Mouse (Mus musculus) MEL (cell line): ENCODE results near the gene Olfr748. TPM values are rescaled to one million over a fixed set of nuclear protein-coding genes. Genes with fewer than 3 reads are reported as not detected.

Source experiments
- DNase-seq: peaks from one replicate; pipeline ENCODE4 v3.0.0; 2011; ENCODE audit warnings: low read depth, low spot score
- H3K27ac ChIP-seq: 2 replicates; pipeline ENCODE4 v1.5.1; 2012; ENCODE audit warnings: low read depth, mild to moderate bottlenecking, control low read depth, low read length, moderate library complexity; ENCODE audit not compliant: control insufficient read depth
- H3K27me3 ChIP-seq, 2 experiments: fragments of 150-350 bp in 1 of 2; sonication (generic) in 1 of 2; 2 replicates each; pipeline ENCODE4 v1.6.1; 2012; ENCODE audit warnings: low read length in 2 of 2, mild to moderate bottlenecking in 2 of 2, improper control_type of control experiment in 1 of 2, moderate library complexity in 1 of 2; ENCODE audit not compliant: insufficient read depth in 2 of 2, control insufficient read depth in 1 of 2
- H3K36me3 ChIP-seq, 2 experiments: 2 replicates each; pipeline ENCODE4 v1.6.1; 2012 to 2014; ENCODE audit warnings: low read length in 2 of 2, improper control_type of control experiment in 1 of 2, inconsistent platforms in 1 of 2, mild to moderate bottlenecking in 1 of 2; ENCODE audit not compliant: insufficient read depth in 2 of 2, control insufficient read depth in 1 of 2
- H3K4me1 ChIP-seq, 2 experiments: fragments of 150-350 bp in 1 of 2; sonication (generic) in 1 of 2; 2 replicates each; pipeline ENCODE4 v1.6.1; 2012; ENCODE audit warnings: low read length in 2 of 2, improper control_type of control experiment in 1 of 2, mild to moderate bottlenecking in 1 of 2; ENCODE audit not compliant: insufficient read depth in 2 of 2, control insufficient read depth in 1 of 2
- H3K4me3 ChIP-seq, 2 experiments: fragments of 150-350 bp in 1 of 2; sonication (generic) in 1 of 2; 2 replicates each; pipeline ENCODE4 v1.5.1; 2012; ENCODE audit warnings: low read depth in 2 of 2, low read length in 2 of 2, mild to moderate bottlenecking in 2 of 2, moderate library complexity in 2 of 2, control low read depth in 1 of 2, improper control_type of control experiment in 1 of 2; ENCODE audit not compliant: control insufficient read depth in 1 of 2, insufficient read depth in 1 of 2
- H3K79me2 ChIP-seq: 2 replicates; pipeline ENCODE4 v1.6.1; 2012; ENCODE audit warnings: mild to moderate bottlenecking, low read length, moderate library complexity; ENCODE audit not compliant: control insufficient read depth, poor library complexity, insufficient read depth
- H3K9ac ChIP-seq: 2 replicates; pipeline ENCODE4 v1.6.1; 2012; ENCODE audit warnings: low read depth, mild to moderate bottlenecking, control low read depth, low read length, moderate library complexity; ENCODE audit not compliant: control insufficient read depth, poor library complexity, severe bottlenecking
- H3K9me3 ChIP-seq: fragments of 150-350 bp; sonication (generic); replicated peaks from 2 replicates; pipeline ENCODE4 v1.6.1; 2012; ENCODE audit warnings: mild to moderate bottlenecking, low read length, improper control_type of control experiment, moderate library complexity; ENCODE audit not compliant: insufficient read depth
- BHLHE40 ChIP-seq: IDR thresholded peaks from 2 replicates; pipeline ENCODE4 v1.6.1; 2012; ENCODE audit warnings: low read depth, mild to moderate bottlenecking, inconsistent platforms, low read length, improper control_type of control experiment, borderline replicate concordance
- CHD1 ChIP-seq: IDR thresholded peaks from 2 replicates; pipeline ENCODE4 v1.6.1; 2012; ENCODE audit warnings: low read depth, mild to moderate bottlenecking, inconsistent platforms, low read length, improper control_type of control experiment
- CHD2 ChIP-seq: IDR thresholded peaks from 2 replicates; pipeline ENCODE4 v1.6.1; 2011; ENCODE audit warnings: low read length, improper control_type of control experiment
- E2F4 ChIP-seq: IDR thresholded peaks from 2 replicates; pipeline ENCODE4 v1.6.1; 2011; ENCODE audit warnings: low read depth, low read length, improper control_type of control experiment, borderline replicate concordance
- ELF1 ChIP-seq: IDR thresholded peaks from 2 replicates; pipeline ENCODE4 v1.6.1; 2014; ENCODE audit warnings: low read depth, mild to moderate bottlenecking, inconsistent platforms, low read length, improper control_type of control experiment, moderate library complexity
- ETS1 ChIP-seq: IDR thresholded peaks from 2 replicates; pipeline ENCODE4 v1.6.1; 2012; ENCODE audit warnings: low read depth, mild to moderate bottlenecking, inconsistent platforms, low read length, improper control_type of control experiment, moderate library complexity
- GABPA ChIP-seq: IDR thresholded peaks from 2 replicates; pipeline ENCODE4 v1.6.1; 2012; ENCODE audit warnings: low read depth, mild to moderate bottlenecking, inconsistent platforms, low read length, improper control_type of control experiment, moderate library complexity
- GATA1 ChIP-seq: IDR thresholded peaks from 2 replicates; pipeline ENCODE4 v1.6.1; 2011; ENCODE audit warnings: low read depth, low read length, improper control_type of control experiment
- JUND ChIP-seq: IDR thresholded peaks from 2 replicates; pipeline ENCODE4 v1.6.1; 2011; ENCODE audit warnings: low read depth, mild to moderate bottlenecking, improper control_type of control experiment, low read length
- KAT2A ChIP-seq: conservative IDR thresholded peaks from 2 replicates; pipeline ENCODE4 v1.6.1; 2012; ENCODE audit warnings: low read depth, low read length, improper control_type of control experiment, inconsistent platforms
- MAFK ChIP-seq: IDR thresholded peaks from 2 replicates; pipeline ENCODE4 v1.6.1; 2011; ENCODE audit warnings: low read depth, mild to moderate bottlenecking, low read length, improper control_type of control experiment, borderline replicate concordance
- MAZ ChIP-seq: IDR thresholded peaks from 2 replicates; pipeline ENCODE4 v1.6.1; 2012; ENCODE audit warnings: low read depth, mild to moderate bottlenecking, inconsistent platforms, low read length, improper control_type of control experiment
- MEF2A ChIP-seq: IDR thresholded peaks from 2 replicates; pipeline ENCODE4 v1.6.1; 2014; ENCODE audit warnings: low read depth, mild to moderate bottlenecking, inconsistent platforms, low read length, improper control_type of control experiment; ENCODE audit not compliant: poor library complexity, insufficient replicate concordance, severe bottlenecking; ENCODE audit errors: extremely low read depth
- MXI1 ChIP-seq: IDR thresholded peaks from 2 replicates; pipeline ENCODE4 v1.6.1; 2011; ENCODE audit warnings: mild to moderate bottlenecking, low read depth, low read length, improper control_type of control experiment
- MYB ChIP-seq: IDR thresholded peaks from 2 replicates; pipeline ENCODE4 v1.6.1; 2011; ENCODE audit warnings: mild to moderate bottlenecking, low read depth, low read length, improper control_type of control experiment
- MYC ChIP-seq: IDR thresholded peaks from 2 replicates; pipeline ENCODE4 v1.6.1; 2011; ENCODE audit warnings: low read depth, mild to moderate bottlenecking, low read length, improper control_type of control experiment, moderate library complexity
- NELFE ChIP-seq: IDR thresholded peaks from 2 replicates; pipeline ENCODE4 v1.6.1; 2011; ENCODE audit warnings: low read depth, low read length, improper control_type of control experiment
- NRF1 ChIP-seq: IDR thresholded peaks from 2 replicates; pipeline ENCODE4 v1.6.1; 2014; ENCODE audit warnings: low read depth, mild to moderate bottlenecking, inconsistent platforms, low read length, improper control_type of control experiment, moderate library complexity; ENCODE audit not compliant: poor library complexity, insufficient read depth, severe bottlenecking
- POLR2A ChIP-seq, 2 experiments: IDR thresholded peaks; 2 replicates each; pipeline ENCODE4 v1.6.1; 2011 to 2012; ENCODE audit warnings: low read length in 2 of 2, mild to moderate bottlenecking in 2 of 2, control low read depth in 1 of 2, improper control_type of control experiment in 1 of 2, low read depth in 1 of 2, moderate library complexity in 1 of 2; ENCODE audit not compliant: control insufficient read depth in 1 of 2, insufficient read depth in 1 of 2, poor library complexity in 1 of 2
- POLR2AphosphoS2 ChIP-seq: IDR thresholded peaks from 2 replicates; pipeline ENCODE4 v1.6.1; 2011; ENCODE audit warnings: low read length, improper control_type of control experiment
- POLR2AphosphoS5 ChIP-seq: IDR thresholded peaks from 2 replicates; pipeline ENCODE4 v1.6.1; 2012; ENCODE audit warnings: low read depth, borderline replicate concordance, mild to moderate bottlenecking, inconsistent platforms, low read length, moderate library complexity, mixed read lengths
- RAD21 ChIP-seq: IDR thresholded peaks from 2 replicates; pipeline ENCODE4 v1.6.1; 2011; ENCODE audit warnings: mild to moderate bottlenecking, low read depth, low read length, improper control_type of control experiment
- SMC3 ChIP-seq: IDR thresholded peaks from 2 replicates; pipeline ENCODE4 v1.6.1; 2011; ENCODE audit warnings: low read depth, low read length, improper control_type of control experiment
- TBP ChIP-seq: IDR thresholded peaks from 2 replicates; pipeline ENCODE4 v1.8.0; 2011; ENCODE audit warnings: low read depth, low read length, improper control_type of control experiment
- USF2 ChIP-seq, 2 experiments: IDR thresholded peaks; 2 replicates each; pipeline ENCODE4 v1.6.1; 2011 to 2012; ENCODE audit warnings: improper control_type of control experiment in 2 of 2, low read length in 2 of 2, borderline replicate concordance in 1 of 2, inconsistent platforms in 1 of 2, low read depth in 1 of 2, mild to moderate bottlenecking in 1 of 2; ENCODE audit not compliant: insufficient read depth in 1 of 2
- ZKSCAN1 ChIP-seq: IDR thresholded peaks from 2 replicates; pipeline ENCODE4 v1.6.1; 2012; ENCODE audit warnings: low read depth, mild to moderate bottlenecking, inconsistent platforms, low read length, improper control_type of control experiment, moderate library complexity
- polyA plus RNA-seq, 2 experiments: library from polyadenylated mRNA; stranded (reverse) in 1 of 2; unstranded in 1 of 2; fragments of >175 nt in 1 of 2; fragments of >200 nt in 1 of 2; gene quantifications; 2 replicates each; pipeline versions ENCODE4 v1.2.1 to v1.2.4; 2012; ENCODE audit warnings: low replicate concordance in 2 of 2, low read depth in 1 of 2; ENCODE audit not compliant: insufficient read length in 2 of 2, insufficient read depth in 1 of 2, missing spikeins in 1 of 2
- total RNA-seq: library from RNA; depleted of rRNA; stranded (reverse); fragments of 300-350 nt; gene quantifications from 2 replicates; pipeline ENCODE4 v1.2.3, GENCODE M21; 2012

Gene Olfr748
- total and polyA plus RNA-seq, 3 experiments: not detected

- H3K27me3 ChIP-seq: no peaks in the 10 kb centered on the region
- H3K9ac ChIP-seq: no peak overlapping the region
- H3K9me3 ChIP-seq: no peaks in the 10 kb centered on the region
- no peaks in the 10 kb centered on the region for H3K79me2 ChIP-seq
- no peak for DNase-seq
- H3K4me3 ChIP-seq: no peak overlapping the region
- TF ChIP-seq MYC: no peak
- no peak for TF ChIP-seq SMC3
- no peak for TF ChIP-seq MAZ
- no peak for TF ChIP-seq BHLHE40
- TF ChIP-seq MYB: no peak
- TF ChIP-seq GABPA: no peak
- no peak for TF ChIP-seq CHD1
- no peak for TF ChIP-seq POLR2A (IDR thresholded peaks at IDR 0.05; ENCODE audit: control insufficient read depth in 1 of 2, insufficient read depth in 1 of 2, low read depth in 1 of 2, low read length in 2 of 2, poor library complexity in 1 of 2)
- no peak for TF ChIP-seq ELF1
- TF ChIP-seq MAFK: no peak
- TF ChIP-seq ZKSCAN1: no peak
- no peak for TF ChIP-seq ETS1
- no peaks in the 10 kb centered on the region for H3K4me1 ChIP-seq
- H3K27ac ChIP-seq: no peak overlapping the region
- H3K36me3 ChIP-seq: no peaks in the 10 kb centered on the region
These were observed 33.2 kb downstream of the Olfr748 start for GRCm38 (mm10) chr14:50740334-50740733.

GRCm38 (mm10) chr14:50741584-50741983 is 34.4 kb downstream of the Olfr748 start:
- H3K36me3 ChIP-seq: no peaks in the 10 kb centered on the region
- H3K9ac ChIP-seq: no peak overlapping the region
- H3K27me3 ChIP-seq: no peaks in the 10 kb centered on the region
- no peak overlapping the region for H3K27ac ChIP-seq
- no peaks in the 10 kb centered on the region for H3K79me2 ChIP-seq
- DNase-seq: no peak
- H3K4me1 ChIP-seq: no peaks in the 10 kb centered on the region
- H3K4me3 ChIP-seq: no peak overlapping the region
- no peak for TF ChIP-seq NELFE
- no peak for TF ChIP-seq USF2 (IDR thresholded peaks at IDR 0.05; ENCODE audit: borderline replicate concordance in 1 of 2, insufficient read depth in 1 of 2, low read depth in 1 of 2, low read length in 2 of 2)
- no peak for TF ChIP-seq MYC
- TF ChIP-seq RAD21: no peak
- H3K9me3 ChIP-seq: no peaks in the 10 kb centered on the region

- no peak within 1 kb of the TSS for H3K27ac ChIP-seq
- no peak for DNase-seq
- no peak within 1 kb of the TSS for H3K9ac ChIP-seq
- H3K9me3 ChIP-seq: no peaks in the 10 kb centered on the region
- H3K4me1 ChIP-seq: no peaks in the 10 kb centered on the region
- H3K27me3 ChIP-seq: no peaks in the 10 kb centered on the region
- H3K79me2 ChIP-seq: no peaks in the 10 kb centered on the region
- H3K4me3 ChIP-seq: no peak within 1 kb of the TSS
- H3K36me3 ChIP-seq: no peaks in the 10 kb centered on the region
- TF ChIP-seq MXI1 (no peak), POLR2AphosphoS5 (no peak), CHD2 (no peak), JUND (no peak), RAD21 (no peak), POLR2AphosphoS2 (no peak), MEF2A (no peak), MAZ (no peak), TBP (no peak), NELFE (no peak), NRF1 (no peak), MYC (no peak), ELF1 (no peak), GATA1 (no peak), E2F4 (no peak), KAT2A (no peak), SMC3 (no peak)
These were observed 37.8 kb downstream of the Olfr748 start, which contains the start of gene Olfr749 for GRCm38 (mm10) chr14:50744994-50745393. Olfr749 (minus strand) TSS chr14:50745094.
